Mouse (Mus musculus) erythroblast, adult 5-6 weeks (primary cell): Measurements from ENCODE around the gene Vmn2r19. TPM values are rescaled to one million over a fixed set of nuclear protein-coding genes. Genes with fewer than 3 reads are reported as not detected.

Experiments used
- total RNA-seq, 2 experiments: library from RNA; stranded (forward) in 1 of 2; stranded (reverse) in 1 of 2; fragments of 150-400 nt in 1 of 2; fragments of 200-764, 138-1000 nt in 1 of 2; gene quantifications; 2 replicates each; pipeline versions ENCODE4 v1.2.3 to v1.2.4; 2015 to 2017; ENCODE audit warnings: low replicate concordance in 2 of 2

The Vmn2r19 gene
- total RNA-seq, 2 experiments from 2014 or later, result not detected

Other genes with a start within 250 kb of the Vmn2r19 start
- gene Clec4a2, start 201.9 kb upstream of the Vmn2r19 start, total RNA-seq (2015; ENCODE audit: low replicate concordance), result 50.2 and 99.0 TPM in 2 replicates
- gene Clec4a2, start 201.9 kb upstream of the Vmn2r19 start, total RNA-seq (2017; ENCODE audit: low replicate concordance), result 21.6 and 51.3 TPM in 2 replicates
- gene Clec4b2, start 135.4 kb upstream of the Vmn2r19 start, total RNA-seq (2015; ENCODE audit: low replicate concordance), result 6.9 TPM in 1 of 2 replicates, not detected in the other
- gene Clec4b2, start 135.4 kb upstream of the Vmn2r19 start, total RNA-seq (2017; ENCODE audit: low replicate concordance), result 5.3 and 6.8 TPM in 2 replicates
- 2.9 TPM in 1 of 2 replicates, not detected in the other for gene Clec4n, start 78.5 kb upstream of the Vmn2r19 start, total RNA-seq (2015; ENCODE audit: low replicate concordance)
- gene Clec4n, start 78.5 kb upstream of the Vmn2r19 start, total RNA-seq (2017; ENCODE audit: low replicate concordance), result 4.5 TPM in 1 of 2 replicates, not detected in the other
- gene Clec4d, start 46.2 kb upstream of the Vmn2r19 start, total RNA-seq (2015; ENCODE audit: low replicate concordance), result 1.9 and 8.8 TPM in 2 replicates
- gene Clec4d, start 46.2 kb upstream of the Vmn2r19 start, total RNA-seq (2017; ENCODE audit: low replicate concordance), result 10.2 and 11.8 TPM in 2 replicates
- 7.3 and 9.0 TPM in 2 replicates for gene Clec4e, start 18.5 kb upstream of the Vmn2r19 start, total RNA-seq (2015; ENCODE audit: low replicate concordance)
- gene Clec4e, start 18.5 kb upstream of the Vmn2r19 start, total RNA-seq (2017; ENCODE audit: low replicate concordance), result 8.1 and 8.5 TPM in 2 replicates
- not detected in 2 replicates for gene Vmn2r20, start 109.8 kb downstream of the Vmn2r19 start, total RNA-seq (2015; ENCODE audit: low replicate concordance)
- gene Vmn2r20, start 109.8 kb downstream of the Vmn2r19 start, total RNA-seq (2017; ENCODE audit: low replicate concordance), result under 0.01 TPM in 1 of 2 replicates, not detected in the other
- not detected in 2 replicates for gene Vmn2r21, start 225.1 kb downstream of the Vmn2r19 start, total RNA-seq (2015; ENCODE audit: low replicate concordance)
- not detected in 2 replicates for gene Vmn2r21, start 225.1 kb downstream of the Vmn2r19 start, total RNA-seq (2017; ENCODE audit: low replicate concordance)